Mouse (Mus musculus): ENCODE data around the gene Hfe2.
A peak's percentile ranks its signal among the peaks of the same experiment; 100 is the strongest.

Hfe2 gene

DNA sequence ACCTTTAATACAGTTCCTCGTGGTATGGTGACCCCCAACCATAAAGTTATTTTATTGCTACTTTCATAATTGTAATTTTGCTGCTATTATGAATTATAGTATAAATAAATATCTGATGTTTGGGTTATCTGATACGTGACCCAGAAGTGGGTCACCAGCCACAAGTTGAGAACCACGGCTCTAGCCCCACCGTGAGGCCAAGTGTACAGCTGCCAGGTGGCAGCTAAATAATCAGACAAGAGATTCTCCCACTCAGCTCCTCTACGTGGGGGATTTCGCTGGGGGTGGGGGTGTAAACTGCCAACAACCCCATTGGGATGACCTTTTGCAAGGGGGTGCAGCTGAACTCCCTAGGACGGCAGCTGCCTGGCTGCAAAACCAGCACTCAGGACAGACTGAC lies 7.1 kb downstream of the Hfe2 start:
- no peak for DNase-seq

DNA sequence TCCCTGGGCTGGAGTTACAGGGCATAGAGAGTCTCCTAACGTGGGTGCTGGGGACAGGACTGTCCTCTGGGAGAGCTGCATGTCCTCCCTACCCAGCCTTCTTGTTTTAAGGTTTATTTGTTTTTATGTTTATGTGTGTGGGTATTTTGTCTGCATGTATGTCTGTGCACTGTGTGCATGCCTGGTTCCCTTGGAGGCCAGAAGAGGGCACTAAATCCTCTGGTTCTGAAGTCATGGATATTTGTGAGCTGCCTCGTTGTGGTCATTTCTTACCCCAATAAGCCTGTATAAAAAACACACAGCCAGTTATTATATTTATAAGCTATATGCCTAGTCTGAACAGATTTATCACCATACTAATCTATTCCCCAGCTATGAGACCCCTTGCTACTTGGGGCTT lies 9.3 kb downstream of the Hfe2 start:
- DNase-seq = no peak

DNA sequence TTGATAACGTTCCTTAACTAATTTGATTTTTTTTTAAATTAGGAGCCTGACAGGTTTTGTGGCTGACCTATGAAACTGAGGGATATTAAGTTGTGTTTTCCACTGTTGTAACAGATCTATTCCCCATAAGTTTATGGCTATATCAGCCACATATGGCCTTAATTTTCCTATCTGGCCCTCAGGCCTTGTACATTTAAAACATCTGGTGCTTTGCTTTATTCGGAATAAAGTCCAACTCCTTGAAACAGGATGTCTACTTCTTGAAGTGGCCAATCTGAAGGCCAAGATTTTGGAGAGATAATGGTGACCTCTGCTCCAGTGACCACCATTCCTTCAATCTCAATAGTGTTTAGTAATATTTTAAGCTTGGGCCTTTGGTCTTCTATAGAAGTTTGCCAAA lies 14.3 kb downstream of the Hfe2 start:
- DNase-seq = no peak

GRCm38 (mm10) chr3:96540740-96541139 lies 15.8 kb downstream of the Hfe2 start:
- DNase-seq = no peak

DNA sequence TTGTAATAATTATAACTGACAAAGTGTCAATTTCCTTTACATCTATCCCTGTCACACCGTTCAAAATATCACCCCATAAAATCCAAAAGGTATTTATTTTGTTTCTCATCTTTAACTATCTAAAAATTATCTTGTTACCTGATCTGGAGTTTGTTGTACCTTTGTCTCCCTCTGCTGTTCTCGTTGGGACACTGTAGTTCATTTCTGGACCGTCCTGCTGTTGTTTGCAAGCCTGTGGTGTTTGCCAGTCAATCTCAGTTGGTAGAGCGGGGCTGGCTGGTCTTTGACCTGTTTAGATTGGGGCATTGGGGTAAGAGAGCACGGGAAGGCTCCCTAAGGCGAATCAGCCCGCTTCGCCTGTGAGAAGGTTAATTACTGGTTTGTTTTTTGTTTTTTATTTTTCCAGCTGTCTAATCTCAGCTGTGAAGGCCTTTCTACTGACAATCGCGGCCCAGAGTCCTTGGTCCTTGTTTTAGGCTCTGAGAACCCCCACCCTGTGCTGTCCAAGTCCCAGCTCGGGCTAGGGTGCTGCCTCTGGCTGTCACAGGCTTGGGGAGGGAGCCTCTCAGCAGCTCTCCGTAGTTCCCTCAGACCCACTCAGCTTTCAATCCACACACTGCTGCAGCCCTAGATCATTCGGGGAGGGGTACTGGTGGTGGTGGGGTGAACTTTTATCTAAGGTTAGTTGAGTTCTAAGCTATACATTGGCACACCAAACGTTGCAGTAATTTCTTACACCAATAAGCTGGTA lies 16.5 kb downstream of the Hfe2 start:
- no peak for DNase-seq

- DNase-seq = no peak
These were observed 17.6 kb downstream of the Hfe2 start for GRCm38 (mm10) chr3:96542554-96542953.

DNA sequence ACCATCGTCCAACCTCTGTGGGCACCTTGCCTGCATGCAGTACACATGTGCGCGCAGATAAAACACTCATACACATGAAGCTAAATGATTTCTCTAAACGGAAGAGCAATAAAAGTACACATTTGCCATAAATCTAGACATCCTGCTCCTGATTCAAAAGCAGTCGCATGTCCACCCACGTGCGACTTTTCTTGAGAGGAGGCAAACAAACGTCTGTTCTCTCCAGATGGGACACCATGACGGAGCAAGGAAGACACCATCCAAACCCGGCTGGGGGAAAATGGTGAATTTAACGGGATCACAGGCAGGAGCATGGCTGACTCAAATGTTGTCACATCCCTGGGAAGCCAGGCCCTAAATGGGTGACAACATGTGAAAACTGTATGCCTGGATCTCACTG lies 18.4 kb downstream of the Hfe2 start:
- DNase-seq = no peak

DNA sequence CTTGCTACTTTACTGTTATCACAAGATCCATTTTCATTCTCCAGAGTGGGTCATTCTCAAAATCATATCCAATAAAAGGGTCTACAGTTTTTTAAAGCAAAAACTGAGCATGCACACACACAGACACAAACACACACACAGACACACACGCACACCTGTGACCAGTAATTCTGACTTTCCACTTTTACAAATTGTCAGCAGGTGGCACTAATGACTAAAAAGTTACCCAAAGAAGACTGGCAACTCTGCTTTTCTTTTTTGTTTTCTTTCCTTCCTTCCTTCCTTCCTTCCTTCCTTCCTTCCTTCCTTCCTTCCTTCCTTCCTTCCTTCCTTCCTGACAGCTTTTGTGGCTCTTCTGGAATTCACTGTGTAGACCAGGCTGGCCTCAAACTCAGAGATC lies 20.6 kb downstream of the Hfe2 start:
- DNase-seq = no peak

GRCm38 (mm10) chr3:96546880-96547279 lies 21.9 kb downstream of the Hfe2 start:
- no peak for DNase-seq

DNA sequence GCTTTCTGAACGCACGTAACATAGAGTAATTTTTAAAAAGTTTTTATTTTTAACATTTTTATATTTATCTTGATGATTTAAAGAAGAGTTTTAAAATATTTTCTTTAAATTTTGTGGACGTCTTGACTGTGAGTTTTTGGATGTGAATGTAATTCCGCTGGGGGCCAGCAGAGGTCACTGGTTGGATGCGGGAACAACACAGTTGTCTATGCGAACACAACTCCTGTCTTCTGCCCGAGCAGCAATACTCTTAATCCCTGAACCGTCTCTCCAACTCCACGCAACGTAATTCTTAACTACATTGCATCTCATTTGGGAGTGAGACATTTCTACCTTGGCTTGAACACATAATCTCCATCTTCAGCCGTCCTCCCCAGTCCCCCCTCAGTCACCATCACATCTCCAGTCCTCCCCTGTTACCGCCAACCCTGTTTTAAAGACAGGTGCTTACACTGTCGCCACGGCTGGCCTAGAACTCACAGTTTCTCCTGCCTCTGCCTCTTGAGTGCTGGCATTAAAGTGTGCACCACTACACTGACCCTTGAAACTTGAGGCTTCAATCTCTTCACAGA lies 22.5 kb downstream of the Hfe2 start:
- DNase-seq = peak; percentile 60

GRCm38 (mm10) chr3:96548824-96549223 lies 23.9 kb downstream of the Hfe2 start:
- no peak for DNase-seq

DNA sequence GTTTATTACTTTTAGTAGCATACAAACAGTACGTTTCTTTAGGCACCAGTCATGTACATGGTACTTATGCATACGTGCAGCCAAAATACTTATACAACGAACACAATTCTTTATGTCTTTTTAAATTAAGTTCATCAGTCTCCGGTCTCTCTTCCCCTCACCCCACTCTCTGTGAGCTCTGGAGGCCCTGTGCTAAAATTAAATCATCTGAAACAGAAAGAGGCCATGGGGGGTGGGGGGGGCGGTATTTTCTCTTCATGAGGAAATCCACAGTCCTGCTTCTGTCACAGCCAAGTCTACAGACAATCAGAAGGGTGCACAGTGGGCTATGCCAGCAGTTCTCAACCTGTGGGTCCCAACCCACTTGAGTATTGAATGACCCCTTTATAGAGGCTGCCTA lies 24.4 kb downstream of the Hfe2 start:
- DNase-seq = no peak

GRCm38 (mm10) chr3:96551203-96551602 lies 26.2 kb downstream of the Hfe2 start:
- no peak for DNase-seq

DNA sequence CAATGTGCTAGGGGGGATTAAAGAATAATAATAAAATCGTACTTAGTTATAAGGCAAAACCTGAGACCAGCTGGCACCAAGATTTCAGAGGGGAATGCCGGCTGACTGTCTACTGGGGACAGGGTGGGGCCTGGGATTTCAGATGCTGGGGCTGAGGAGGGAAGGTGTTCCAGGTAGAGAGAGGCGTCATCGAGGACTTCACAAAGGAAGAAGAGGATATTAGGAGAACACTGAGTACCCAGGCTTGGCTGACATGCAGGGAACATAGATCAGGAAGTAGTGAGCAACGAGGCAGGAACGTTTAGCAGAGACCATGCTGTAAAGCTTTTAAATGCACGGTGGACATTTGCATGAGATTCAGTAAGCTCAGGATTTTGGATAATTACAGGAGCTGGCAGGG lies 26.9 kb downstream of the Hfe2 start:
- DNase-seq = no peak

DNA sequence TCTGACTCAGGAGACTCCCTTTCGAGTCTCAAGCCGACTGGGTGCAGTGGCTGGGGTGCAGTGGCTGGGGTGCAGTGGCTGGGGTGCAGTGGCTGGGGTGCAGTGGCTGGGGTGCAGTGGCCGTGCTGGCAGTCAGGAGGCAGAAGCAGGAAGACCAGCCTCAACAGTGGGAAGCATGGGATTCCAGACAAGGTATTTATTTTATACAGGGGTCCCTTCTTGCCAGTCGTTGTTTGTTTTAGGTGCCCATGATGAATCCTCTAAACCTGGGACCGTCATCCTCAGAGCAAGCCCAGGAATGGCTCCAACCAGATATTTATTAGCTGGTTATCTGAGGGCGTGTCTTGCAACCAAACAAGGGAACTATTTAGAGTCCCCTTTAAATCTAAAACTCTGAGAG lies 28.6 kb downstream of the Hfe2 start:
- no peak for DNase-seq

DNA sequence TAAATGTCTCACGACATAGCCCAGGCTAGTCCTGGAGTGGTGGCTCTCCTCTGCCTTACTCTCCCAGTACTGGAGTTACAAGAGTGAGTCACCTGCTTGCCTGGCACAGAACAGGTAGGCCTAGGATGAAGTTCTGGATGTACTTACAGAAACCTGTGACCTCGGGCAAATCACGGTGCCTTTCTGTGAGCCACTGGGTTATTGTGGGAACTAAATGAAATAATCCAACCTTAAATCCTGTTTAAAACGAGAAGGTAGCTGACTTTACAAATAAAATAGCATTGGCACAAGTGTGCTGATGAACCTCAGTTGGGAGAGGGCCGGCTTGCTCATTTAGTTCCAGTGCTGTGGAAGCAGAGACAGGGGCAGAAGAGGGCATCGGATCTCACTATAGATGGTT lies 29.3 kb downstream of the Hfe2 start:
- no peak for DNase-seq

- no peak for DNase-seq
These were observed 30.1 kb downstream of the Hfe2 start for GRCm38 (mm10) chr3:96555041-96555596.

DNA sequence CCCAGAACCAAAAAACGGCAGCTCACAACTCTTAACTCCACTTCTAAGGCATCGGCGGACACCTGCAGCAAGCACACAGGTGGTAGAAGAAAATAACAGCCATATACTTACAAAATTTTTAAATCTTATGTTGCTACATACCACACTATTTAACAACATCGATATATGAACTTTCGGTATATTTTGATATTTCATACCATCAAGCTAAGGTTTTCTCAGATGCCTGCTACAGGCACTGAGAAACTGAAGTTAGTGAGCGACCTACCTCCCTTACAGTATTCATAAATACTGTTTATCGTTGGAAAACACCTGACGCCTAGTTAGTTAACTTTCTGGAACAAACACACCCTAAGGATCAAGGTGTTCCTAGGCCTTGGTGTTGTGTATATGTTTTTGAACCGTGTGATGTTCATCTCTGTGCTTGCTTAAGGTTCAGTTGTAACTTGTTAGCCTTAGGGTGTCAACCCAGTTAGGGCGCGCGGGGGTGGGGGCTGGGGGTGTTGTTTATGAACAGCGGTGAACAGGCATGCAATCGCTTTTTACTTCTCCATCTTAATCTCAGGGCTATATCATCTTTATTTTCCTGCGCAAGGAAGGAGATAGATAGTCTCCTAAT lies 31.1 kb downstream of the Hfe2 start:
- DNase-seq = no peak

- DNase-seq = no peak
These were observed 32.0 kb downstream of the Hfe2 start for GRCm38 (mm10) chr3:96556651-96557635.

- DNase-seq = peak; percentile 91
These were observed 32.7 kb downstream of the Hfe2 start, which contains the start of gene Txnip for GRCm38 (mm10) chr3:96557694-96558093. Txnip (plus strand) TSS chr3:96557957.

DNA sequence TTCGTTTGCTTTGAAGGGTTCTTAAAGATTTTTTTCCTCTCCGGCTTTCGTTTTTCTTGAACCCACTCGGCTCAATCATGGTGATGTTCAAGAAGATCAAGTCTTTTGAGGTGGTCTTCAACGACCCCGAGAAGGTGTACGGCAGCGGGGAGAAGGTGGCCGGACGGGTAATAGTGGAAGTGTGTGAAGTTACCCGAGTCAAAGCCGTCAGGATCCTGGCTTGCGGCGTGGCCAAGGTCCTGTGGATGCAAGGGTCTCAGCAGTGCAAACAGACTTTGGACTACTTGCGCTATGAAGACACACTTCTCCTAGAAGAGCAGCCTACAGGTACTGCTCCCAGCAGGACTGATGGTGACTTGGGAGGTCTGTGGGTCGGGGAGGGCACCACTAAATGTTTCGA lies 33.2 kb downstream of the Hfe2 start:
- no peak for DNase-seq

GRCm38 (mm10) chr3:96558668-96559196 lies 33.8 kb downstream of the Hfe2 start:
- DNase-seq = no peak

Data from cerebellum, adult 11-12 months (tissue).